Mouse (Mus musculus): ENCODE measurements around the gene Gga1. TPM values are rescaled to one million over a fixed set of nuclear protein-coding genes. Genes with fewer than 3 reads are reported as not detected.
"Not testable (repeated sequence)": the region's sequence is repeated elsewhere in the genome, so short reads cannot be mapped to it uniquely, and the experiment has no call there.

The Gga1 gene
- total RNA-seq, 2 experiments from 2014 or later = 31.1 to 33.8 TPM

- DNase-seq = peak; percentile 82
Measured at GRCm38 (mm10) chr15:78876258-78876696, 713 bp upstream of the Gga1 start.

- DNase-seq = no peak
Measured at GRCm38 (mm10) chr15:78877810-78878390, 910 bp downstream of the Gga1 start.

- DNase-seq = not testable (repeated sequence)
Measured at GRCm38 (mm10) chr15:78878792-78879516, 2.0 kb downstream of the Gga1 start.

GRCm38 (mm10) chr15:78880432-78880831 lies 3.4 kb downstream of the Gga1 start:
- DNase-seq = no peak

- no peak for DNase-seq
Measured at GRCm38 (mm10) chr15:78881828-78882227, 4.8 kb downstream of the Gga1 start.

- no peak for DNase-seq
Measured at GRCm38 (mm10) chr15:78889401-78889853, 12.4 kb downstream of the Gga1 start.

- no peak for DNase-seq
Measured at GRCm38 (mm10) chr15:78892440-78892839, 15.4 kb downstream of the Gga1 start.

- DNase-seq = no peak
Measured at GRCm38 (mm10) chr15:78894726-78895125, 17.7 kb downstream of the Gga1 start.

GRCm38 (mm10) chr15:78895741-78896140 lies 18.8 kb downstream of the Gga1 start:
- DNase-seq = no peak

- no peak for DNase-seq
Measured at GRCm38 (mm10) chr15:78896149-78896548, 19.2 kb downstream of the Gga1 start.

- DNase-seq = no peak
Measured at GRCm38 (mm10) chr15:78897488-78897887, 20.5 kb downstream of the Gga1 start.

GRCm38 (mm10) chr15:78898507-78899001 lies 21.6 kb downstream of the Gga1 start:
- no peak for DNase-seq

- no peak for DNase-seq
Measured at GRCm38 (mm10) chr15:78899409-78899739, 22.4 kb downstream of the Gga1 start, which contains the start of gene Gm49510. TSS of gene Gm49510 (plus strand) at chr15:78899667.

GRCm38 (mm10) chr15:78899740-78900584 lies 23.0 kb downstream of the Gga1 start, which contains the start of gene Sh3bp1:
TSS of gene Sh3bp1 (plus strand) at chr15:78899768.
- peak; percentile 75 for DNase-seq

GRCm38 (mm10) chr15:78900585-78901421 lies 23.8 kb downstream of the Gga1 start:
- DNase-seq = no peak

GRCm38 (mm10) chr15:78901422-78901789 lies 24.4 kb downstream of the Gga1 start:
- DNase-seq = no peak

- peak; percentile 87 for DNase-seq
Measured at GRCm38 (mm10) chr15:78903243-78903642, 26.3 kb downstream of the Gga1 start.

GRCm38 (mm10) chr15:78908399-78908798 lies 31.4 kb downstream of the Gga1 start:
- no peak for DNase-seq

GRCm38 (mm10) chr15:78908982-78909381 lies 32.0 kb downstream of the Gga1 start:
- no peak for DNase-seq

GRCm38 (mm10) chr15:78912040-78912439 lies 35.0 kb downstream of the Gga1 start:
- DNase-seq = no peak

GRCm38 (mm10) chr15:78913632-78914090 lies 36.7 kb downstream of the Gga1 start, which contains the start of gene Pdxp:
TSS of gene Pdxp (plus strand) at chr15:78913919.
- peak; percentile 92 for DNase-seq
